Comparison of ENCODE assay signal across 14 mouse cellular contexts in genomic region chr8:87308311-87308710, GRCm38 (mm10).
DNase-seq lines count a peak whose midpoint lies in the region.
"Had no signal": no experiment of that assay in that cellular context is flagged by ENCODE, and none has a peak within 500 bp of the region (broad histone marks: within the 10 kb centered on the region; RNA-seq: fewer than 3 reads in every experiment).

No protein-coding gene starts in this region.

- DNase-seq in 3134 (ENCODE audit: extremely low read depth, insufficient read length, low spot score) (peak; percentile 15), 3T3-L1 (ENCODE audit: low read depth, low spot score) (peak; percentile 5)
- DNase-seq in adrenal gland, postnatal 10 days: peak; percentile 28
- DNase-seq in adrenal gland, postnatal 36 days: peak; percentile 62 to 71
- DNase-seq in lung, postnatal 36 days: no peak
- DNase-seq in left cerebral cortex, adult 11 months (ENCODE audit: low spot score): no peak
- no peak for DNase-seq in heart, adult 18-20 months
- DNase-seq: B cell, adult 2 months; cerebellum, adult 11-12 months; cerebellum, adult 9-10 months; cerebellum, postnatal 14 days; gastrocnemius, postnatal 10 days; gastrocnemius, postnatal 36 days; kidney, adult 2 months had no signal

Comparison
In these comparisons a context has a peak if more than half of its experiments do, and no peak if none do; other contexts are left out.
1. DNase-seq: peak in 3134 (single experiment), 3T3-L1 (single experiment), adrenal gland, postnatal 10 days (single experiment) and adrenal gland, postnatal 36 days (2 of 2); none in lung, postnatal 36 days (single experiment), left cerebral cortex, adult 11 months (single experiment) and heart, adult 18-20 months (0 of 2).